Mouse (Mus musculus) neural tube, embryonic 11.5 days (tissue): Measurements from ENCODE around the gene Creb3l1. TPM values are rescaled to one million over a fixed set of nuclear protein-coding genes. Genes with fewer than 3 reads are reported as not detected.

Experiments used
- ATAC-seq: fragments of 200-750 bp; cut with Nextera tagmentation; 2 replicates; pipeline ENCODE4 v1.8.0; 2017; ENCODE audit warnings: moderate number of reproducible peaks, mild to moderate bottlenecking, moderate TSS enrichment, moderate library complexity; ENCODE audit not compliant: insufficient read depth, low FRiP score, low TSS enrichment
- DNase-seq: peaks from one replicate; pipeline ENCODE4 v3.0.0-alpha.2; 2015; ENCODE audit warnings: low spot score
- H3K27ac ChIP-seq: fragments of 300-500 bp; sonication (generic); 2 replicates; pipeline ENCODE4 v1.5.1; 2014; ENCODE audit warnings: low read depth, mild to moderate bottlenecking, low read length
- H3K27me3 ChIP-seq: fragments of 300-500 bp; sonication (generic); 2 replicates; pipeline ENCODE4 v1.6.1; 2014; ENCODE audit warnings: mild to moderate bottlenecking, low read length, mixed read lengths; ENCODE audit not compliant: control insufficient read depth, insufficient read depth
- H3K36me3 ChIP-seq: fragments of 300-500 bp; sonication (generic); 2 replicates; pipeline ENCODE4 v1.6.1; 2014; ENCODE audit warnings: mild to moderate bottlenecking, low read length, moderate library complexity, mixed read lengths; ENCODE audit not compliant: control insufficient read depth, insufficient read depth
- H3K4me1 ChIP-seq: fragments of 300-500 bp; sonication (generic); 2 replicates; pipeline ENCODE4 v1.6.1; 2014; ENCODE audit warnings: low read length, mixed read lengths; ENCODE audit not compliant: control insufficient read depth, insufficient read depth
- H3K4me2 ChIP-seq: fragments of 300-500 bp; sonication (generic); 2 replicates; pipeline ENCODE4 v1.6.1; 2014; ENCODE audit warnings: low read depth, mild to moderate bottlenecking, moderate library complexity
- H3K4me3 ChIP-seq: fragments of 300-500 bp; sonication (generic); 2 replicates; pipeline ENCODE4 v1.5.1; 2014; ENCODE audit warnings: low read depth, low read length
- H3K9ac ChIP-seq: fragments of 300-500 bp; sonication (generic); 2 replicates; pipeline ENCODE4 v1.6.1; 2014; ENCODE audit warnings: mild to moderate bottlenecking, low read length
- H3K9me3 ChIP-seq: fragments of 300-500 bp; sonication (generic); 2 replicates; pipeline ENCODE4 v1.6.1; 2016; ENCODE audit warnings: low read length; ENCODE audit not compliant: control insufficient read depth
- WGBS: fragments of 180-500 bp; shearing (Covaris S2); extraction: QIAGEN DNeasy Blood & Tissue Kit; methylation state at CpG from one replicate; pipeline ENCODE4 v1.1.7; 2014; 5-methylcytosine and 5-hydroxymethylcytosine counted together
- polyA plus RNA-seq: library from polyadenylated mRNA; unstranded; fragments of >200 nt; fragmentation: Nextera tagmentation; extraction: Ambion mirVana; gene quantifications from 2 replicates; pipeline ENCODE4 v1.2.1, GENCODE M21; 2014

The Creb3l1 gene
- 1.6 and 2.0 TPM in 2 replicates for polyA plus RNA-seq

- ATAC-seq (peak; percentile 35; the same call in 1 of the 2 replicates), DNase-seq (peak; percentile 80)
- H3K27ac ChIP-seq, result no peak within 1 kb of the TSS
- under 1% methylated on average over 20 of the region's 27 CpGs for WGBS
- peak within 1 kb of the TSS; percentile 48 for H3K4me3 ChIP-seq
- peak within 1 kb of the TSS; percentile 97 for H3K4me2 ChIP-seq
- no peaks in the 10 kb centered on the region for H3K9me3 ChIP-seq
- H3K9ac ChIP-seq, result peak within 1 kb of the TSS; percentile 39
- H3K27me3 ChIP-seq, result peaks cover 18% of the 10 kb centered on the region
- peaks cover 5% of the 10 kb centered on the region for H3K4me1 ChIP-seq
- H3K36me3 ChIP-seq, result no peaks in the 10 kb centered on the region
These were observed at the start of gene Creb3l1 for GRCm38 (mm10) chr2:92024274-92024672. TSS of gene Creb3l1 (minus strand) at chr2:92024502.

- ATAC-seq (no peak), DNase-seq (no peak)
- Histone ChIP-seq H3K9ac (no peak overlapping the region), H3K4me1 (no peaks in the 10 kb centered on the region), H3K27me3 (no peaks in the 10 kb centered on the region), H3K4me3 (no peak overlapping the region), H3K36me3 (no peaks in the 10 kb centered on the region), H3K27ac (no peak overlapping the region), H3K4me2 (no peak overlapping the region), H3K9me3 (no peaks in the 10 kb centered on the region)
- WGBS, result 78% methylated on average over 4 of the region's 4 CpGs
These were observed 46.8 kb upstream of the Creb3l1 start for GRCm38 (mm10) chr2:92071143-92071542.

GRCm38 (mm10) chr2:92069630-92070029, 45.3 kb upstream of the Creb3l1 start:
- Histone ChIP-seq H3K9me3 (no peaks in the 10 kb centered on the region), H3K27ac (no peak overlapping the region), H3K4me3 (no peak overlapping the region), H3K9ac (no peak overlapping the region), H3K27me3 (no peaks in the 10 kb centered on the region), H3K36me3 (no peaks in the 10 kb centered on the region), H3K4me1 (no peaks in the 10 kb centered on the region), H3K4me2 (no peak overlapping the region)
- no peak for ATAC-seq
- DNase-seq, result no peak
- WGBS, result 75% methylated on average over 5 of the region's 5 CpGs

GRCm38 (mm10) chr2:92067600-92067999, 43.3 kb upstream of the Creb3l1 start:
- Histone ChIP-seq H3K4me1 (no peaks in the 10 kb centered on the region), H3K27me3 (no peaks in the 10 kb centered on the region), H3K4me3 (no peak overlapping the region), H3K36me3 (no peaks in the 10 kb centered on the region), H3K4me2 (no peak overlapping the region), H3K9ac (no peak overlapping the region), H3K9me3 (no peaks in the 10 kb centered on the region), H3K27ac (no peak overlapping the region)
- ATAC-seq (no peak), DNase-seq (no peak)
- 82% methylated on average over 3 of the region's 3 CpGs for WGBS

GRCm38 (mm10) chr2:92066899-92067298, 42.6 kb upstream of the Creb3l1 start:
- DNase-seq (no peak), ATAC-seq (no peak)
- H3K27ac ChIP-seq, result no peak overlapping the region
- 56% methylated on average over 1 of the region's 1 CpGs for WGBS
- H3K9ac ChIP-seq, result no peak overlapping the region
- H3K27me3 ChIP-seq, result no peaks in the 10 kb centered on the region
- no peaks in the 10 kb centered on the region for H3K4me1 ChIP-seq
- no peaks in the 10 kb centered on the region for H3K36me3 ChIP-seq
- H3K9me3 ChIP-seq, result no peaks in the 10 kb centered on the region
- H3K4me3 ChIP-seq, result no peak overlapping the region
- no peak overlapping the region for H3K4me2 ChIP-seq

GRCm38 (mm10) chr2:92065938-92066337, 41.6 kb upstream of the Creb3l1 start:
- no peak for ATAC-seq
- Histone ChIP-seq H3K4me2 (no peak overlapping the region), H3K4me3 (no peak overlapping the region), H3K4me1 (no peaks in the 10 kb centered on the region), H3K9me3 (no peaks in the 10 kb centered on the region), H3K27me3 (peaks cover 4% of the 10 kb centered on the region; the same call in 1 of the 2 replicates), H3K27ac (no peak overlapping the region), H3K9ac (no peak overlapping the region), H3K36me3 (no peaks in the 10 kb centered on the region)
- no peak for DNase-seq
- 66% methylated on average over 6 of the region's 6 CpGs for WGBS

- H3K9ac ChIP-seq, result no peak overlapping the region
- peaks cover 8% of the 10 kb centered on the region for H3K27me3 ChIP-seq
- H3K4me2 ChIP-seq, result no peak overlapping the region
- no peak overlapping the region for H3K4me3 ChIP-seq
- H3K9me3 ChIP-seq, result no peaks in the 10 kb centered on the region
- DNase-seq, result no peak
- WGBS, result 87% methylated on average over 8 of the region's 8 CpGs
- no peak overlapping the region for H3K27ac ChIP-seq
- no peaks in the 10 kb centered on the region for H3K36me3 ChIP-seq
- ATAC-seq, result no peak
- no peaks in the 10 kb centered on the region for H3K4me1 ChIP-seq
These were observed 41.1 kb upstream of the Creb3l1 start for GRCm38 (mm10) chr2:92065269-92065888.

- Histone ChIP-seq H3K9me3 (no peaks in the 10 kb centered on the region), H3K27me3 (peaks cover 22% of the 10 kb centered on the region), H3K4me2 (no peak overlapping the region), H3K4me1 (peaks cover 3% of the 10 kb centered on the region; the same call in 1 of the 2 replicates), H3K36me3 (no peaks in the 10 kb centered on the region), H3K27ac (no peak overlapping the region), H3K4me3 (no peak overlapping the region), H3K9ac (no peak overlapping the region)
- ATAC-seq, result no peak
- 49% methylated on average over 5 of the region's 5 CpGs for WGBS
- DNase-seq, result no peak
These were observed 38.8 kb upstream of the Creb3l1 start for GRCm38 (mm10) chr2:92063106-92063505.

GRCm38 (mm10) chr2:92061337-92061736, 37.0 kb upstream of the Creb3l1 start:
- no peaks in the 10 kb centered on the region for H3K9me3 ChIP-seq
- no peak overlapping the region for H3K4me3 ChIP-seq
- no peaks in the 10 kb centered on the region for H3K36me3 ChIP-seq
- 79% methylated on average over 5 of the region's 5 CpGs for WGBS
- peaks cover 22% of the 10 kb centered on the region for H3K27me3 ChIP-seq
- no peak overlapping the region for H3K4me2 ChIP-seq
- peaks cover 3% of the 10 kb centered on the region; the same call in 1 of the 2 replicates for H3K4me1 ChIP-seq
- DNase-seq (no peak), ATAC-seq (no peak)
- no peak overlapping the region for H3K9ac ChIP-seq
- H3K27ac ChIP-seq, result no peak overlapping the region
